Mouse (Mus musculus) forebrain, postnatal 0 days (tissue): ENCODE results near the gene Ttll8. TPM values are rescaled to one million over a fixed set of nuclear protein-coding genes. Genes with fewer than 3 reads are reported as not detected.

Experiments used
- ATAC-seq: fragments of 200-750 bp; cut with Nextera tagmentation; 2 replicates; pipeline ENCODE4 v1.8.0; 2017; ENCODE audit warnings: mild to moderate bottlenecking, moderate library complexity
- DNase-seq: peaks from one replicate; pipeline ENCODE4 v3.0.0-alpha.2; 2015
- H3K27ac ChIP-seq: fragments of 300-500 bp; sonication (generic); 2 replicates; pipeline ENCODE4 v1.5.1; 2014; ENCODE audit warnings: low read depth, mild to moderate bottlenecking, antibody characterized with exemption, low read length, moderate library complexity, mixed read lengths
- H3K27me3 ChIP-seq: fragments of 300-500 bp; sonication (generic); 2 replicates; pipeline ENCODE4 v1.6.1; 2014; ENCODE audit warnings: mild to moderate bottlenecking, low read length, mixed read lengths; ENCODE audit not compliant: insufficient read depth
- H3K36me3 ChIP-seq: fragments of 300-500 bp; sonication (generic); 2 replicates; pipeline ENCODE4 v1.6.1; 2014; ENCODE audit warnings: mild to moderate bottlenecking, moderate library complexity; ENCODE audit not compliant: insufficient read depth
- H3K4me1 ChIP-seq: fragments of 300-500 bp; sonication (generic); 2 replicates; pipeline ENCODE4 v1.6.1; 2014; ENCODE audit warnings: antibody characterized with exemption; ENCODE audit not compliant: insufficient read depth
- H3K4me2 ChIP-seq: fragments of 300-500 bp; sonication (generic); 2 replicates; pipeline ENCODE4 v1.6.1; 2014; ENCODE audit warnings: low read depth, mild to moderate bottlenecking, moderate library complexity
- H3K4me3 ChIP-seq: fragments of 300-500 bp; sonication (generic); 2 replicates; pipeline ENCODE4 v1.5.1; 2014; ENCODE audit warnings: low read depth, low read length, mixed read lengths
- H3K9ac ChIP-seq: fragments of 300-500 bp; sonication (generic); 2 replicates; pipeline ENCODE4 v1.6.1; 2014; ENCODE audit warnings: mild to moderate bottlenecking
- H3K9me3 ChIP-seq: fragments of 300-500 bp; sonication (generic); 2 replicates; pipeline ENCODE4 v1.6.1; 2016; ENCODE audit warnings: low read length
- CTCF ChIP-seq: sonication (generic); IDR thresholded peaks from 2 replicates; pipeline ENCODE4 v1.5.1; 2016; ENCODE audit warnings: antibody characterized with exemption, control low read depth, low read depth
- WGBS: fragments of 180-500 bp; shearing (Covaris S2); extraction: QIAGEN DNeasy Blood & Tissue Kit; methylation state at CpG from one replicate; pipeline ENCODE4 v1.1.7; 2014; 5-methylcytosine and 5-hydroxymethylcytosine counted together
- polyA plus RNA-seq: library from polyadenylated mRNA; unstranded; fragments of >200 nt; fragmentation: Nextera tagmentation; extraction: Ambion mirVana; gene quantifications from 2 replicates; pipeline ENCODE4 v1.2.1, GENCODE M21; 2015
- total RNA-seq: library from RNA; depleted of rRNA; stranded (reverse); fragments of >200 nt; gene quantifications from 2 replicates; pipeline ENCODE4 v1.2.3, GENCODE M21; 2014

The Ttll8 gene
- total and polyA plus RNA-seq, 2 experiments from 2014 or later = 0.29 to 0.52 TPM

DNA sequence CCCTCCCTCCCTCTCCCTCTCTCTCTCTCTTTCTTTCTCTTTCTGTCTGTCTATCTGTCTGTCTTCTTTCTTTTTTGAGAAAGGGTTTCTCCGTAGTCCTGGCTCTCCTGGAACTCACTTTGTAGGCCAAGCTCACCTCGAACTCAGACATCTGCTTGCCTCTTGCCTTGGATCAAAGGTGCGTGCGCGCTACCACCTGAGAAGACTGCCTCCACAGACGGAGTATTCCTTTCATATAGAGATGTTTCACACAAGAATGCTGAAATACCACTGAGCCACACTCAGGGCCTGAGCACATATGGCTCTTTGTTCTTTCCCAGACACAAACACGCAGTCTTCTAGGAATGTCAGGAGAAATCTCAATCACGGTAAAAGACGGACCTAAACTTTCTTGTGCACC, 70.9 kb downstream of the Ttll8 start:
- no peaks in the 10 kb centered on the region for H3K4me1 ChIP-seq
- H3K4me3 ChIP-seq = no peak overlapping the region
- no peaks in the 10 kb centered on the region for H3K27me3 ChIP-seq
- WGBS = 87% methylated on average over 9 of the region's 9 CpGs
- TF ChIP-seq CTCF = no peak
- H3K27ac ChIP-seq = no peak overlapping the region
- no peaks in the 10 kb centered on the region for H3K9me3 ChIP-seq
- H3K36me3 ChIP-seq = no peaks in the 10 kb centered on the region
- ATAC-seq (no peak), DNase-seq (no peak)
- no peak overlapping the region for H3K4me2 ChIP-seq
- H3K9ac ChIP-seq = no peak overlapping the region

DNA sequence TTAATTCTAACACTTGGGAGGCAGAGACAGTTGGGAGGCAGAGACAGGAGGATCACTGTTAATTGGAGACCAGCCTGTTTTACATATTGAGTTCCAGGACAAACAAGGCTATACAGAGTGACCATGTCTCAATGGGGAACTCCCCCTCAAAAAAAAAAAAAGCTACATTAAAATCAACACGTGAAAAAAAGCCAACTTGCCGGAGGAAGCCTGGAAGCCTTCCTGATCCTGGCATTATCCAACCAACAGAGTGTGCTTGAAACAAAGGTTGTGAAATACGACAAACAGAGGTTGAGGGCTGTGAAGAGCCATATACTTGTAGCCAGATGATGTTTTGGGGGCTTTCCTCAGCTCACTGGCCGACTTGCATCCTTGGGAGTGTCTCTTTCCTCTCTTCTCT, 71.4 kb downstream of the Ttll8 start:
- WGBS = 65% methylated on average over 4 of the region's 4 CpGs
- no peak for TF ChIP-seq CTCF
- H3K4me1 ChIP-seq = no peaks in the 10 kb centered on the region
- DNase-seq = no peak
- H3K27ac ChIP-seq = no peak overlapping the region
- no peak overlapping the region for H3K4me2 ChIP-seq
- H3K27me3 ChIP-seq = no peaks in the 10 kb centered on the region
- no peak overlapping the region for H3K9ac ChIP-seq
- H3K4me3 ChIP-seq = no peak overlapping the region
- H3K9me3 ChIP-seq = no peaks in the 10 kb centered on the region
- no peaks in the 10 kb centered on the region for H3K36me3 ChIP-seq
- no peak for ATAC-seq

DNA sequence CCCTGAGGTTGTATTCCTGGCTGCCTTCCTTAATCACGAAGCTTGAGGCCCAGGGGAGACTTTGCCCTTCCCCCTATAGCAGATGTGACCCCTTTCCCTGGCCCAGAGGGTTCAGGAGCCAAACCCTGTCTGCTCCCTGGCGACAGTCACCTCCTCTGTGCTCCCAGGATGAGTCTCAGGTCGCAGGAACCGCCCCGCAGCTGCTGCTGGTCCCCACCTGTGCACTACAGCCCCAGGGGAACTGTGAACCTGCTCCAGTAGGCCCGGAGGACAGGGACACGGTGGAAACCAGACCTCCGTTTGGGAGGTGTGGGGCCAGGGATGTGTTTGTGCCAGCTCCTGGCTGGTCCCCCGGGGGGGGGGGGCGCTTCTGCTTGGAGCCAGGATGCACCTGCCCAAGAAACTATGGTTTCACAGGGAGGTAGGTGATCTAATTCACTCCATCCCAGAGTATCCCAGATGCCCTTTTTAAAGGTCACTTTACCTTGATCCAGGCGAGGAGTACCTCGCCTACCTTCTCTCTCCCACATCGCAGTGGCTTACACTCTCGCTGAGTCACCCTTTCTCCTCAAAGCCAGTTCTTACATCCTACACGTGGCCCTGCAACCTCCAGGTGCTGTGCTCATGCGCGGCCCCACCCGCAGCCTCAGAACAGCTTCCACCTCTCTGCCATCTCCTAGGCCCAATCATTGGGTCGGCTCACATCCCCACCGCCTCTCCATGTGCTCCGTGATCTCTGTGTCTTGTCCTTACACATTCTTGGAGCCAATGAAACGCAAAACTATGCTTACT, 72.8 kb downstream of the Ttll8 start:
- no peak for TF ChIP-seq CTCF
- 71% methylated on average over 22 of the region's 22 CpGs for WGBS
- ATAC-seq (no peak), DNase-seq (no peak)
- no peak overlapping the region for H3K27ac ChIP-seq
- H3K36me3 ChIP-seq = no peaks in the 10 kb centered on the region
- no peak overlapping the region for H3K4me3 ChIP-seq
- no peaks in the 10 kb centered on the region for H3K9me3 ChIP-seq
- H3K4me1 ChIP-seq = no peaks in the 10 kb centered on the region
- H3K9ac ChIP-seq = no peak overlapping the region
- H3K4me2 ChIP-seq = no peak overlapping the region
- no peaks in the 10 kb centered on the region for H3K27me3 ChIP-seq

DNA sequence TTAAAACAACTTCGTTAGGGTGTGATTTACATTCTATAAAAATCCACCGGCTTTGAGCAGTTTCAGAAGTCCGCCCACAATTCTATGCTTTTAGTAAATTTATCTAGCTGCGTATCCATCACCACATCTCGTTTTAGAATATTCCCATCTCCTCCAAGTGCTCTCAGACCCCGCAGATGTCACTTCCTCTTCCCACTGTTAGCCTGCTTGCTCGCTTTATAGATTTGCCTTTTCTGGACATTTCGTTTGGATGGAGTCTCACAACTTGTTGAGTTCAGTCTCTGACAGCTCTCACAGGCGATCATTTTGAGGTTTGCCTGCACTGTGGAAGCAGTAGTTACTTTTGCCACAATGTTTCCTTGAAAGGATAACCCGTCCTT, 77.2 kb downstream of the Ttll8 start:
- DNase-seq (no peak), ATAC-seq (no peak)
- 79% methylated on average over 10 of the region's 10 CpGs for WGBS
- Histone ChIP-seq H3K9me3 (no peaks in the 10 kb centered on the region), H3K27me3 (no peaks in the 10 kb centered on the region; the same call in 1 of the 2 replicates), H3K36me3 (no peaks in the 10 kb centered on the region), H3K4me2 (no peak overlapping the region), H3K9ac (no peak overlapping the region), H3K27ac (no peak overlapping the region), H3K4me3 (no peak overlapping the region), H3K4me1 (no peaks in the 10 kb centered on the region)
- no peak for TF ChIP-seq CTCF

DNA sequence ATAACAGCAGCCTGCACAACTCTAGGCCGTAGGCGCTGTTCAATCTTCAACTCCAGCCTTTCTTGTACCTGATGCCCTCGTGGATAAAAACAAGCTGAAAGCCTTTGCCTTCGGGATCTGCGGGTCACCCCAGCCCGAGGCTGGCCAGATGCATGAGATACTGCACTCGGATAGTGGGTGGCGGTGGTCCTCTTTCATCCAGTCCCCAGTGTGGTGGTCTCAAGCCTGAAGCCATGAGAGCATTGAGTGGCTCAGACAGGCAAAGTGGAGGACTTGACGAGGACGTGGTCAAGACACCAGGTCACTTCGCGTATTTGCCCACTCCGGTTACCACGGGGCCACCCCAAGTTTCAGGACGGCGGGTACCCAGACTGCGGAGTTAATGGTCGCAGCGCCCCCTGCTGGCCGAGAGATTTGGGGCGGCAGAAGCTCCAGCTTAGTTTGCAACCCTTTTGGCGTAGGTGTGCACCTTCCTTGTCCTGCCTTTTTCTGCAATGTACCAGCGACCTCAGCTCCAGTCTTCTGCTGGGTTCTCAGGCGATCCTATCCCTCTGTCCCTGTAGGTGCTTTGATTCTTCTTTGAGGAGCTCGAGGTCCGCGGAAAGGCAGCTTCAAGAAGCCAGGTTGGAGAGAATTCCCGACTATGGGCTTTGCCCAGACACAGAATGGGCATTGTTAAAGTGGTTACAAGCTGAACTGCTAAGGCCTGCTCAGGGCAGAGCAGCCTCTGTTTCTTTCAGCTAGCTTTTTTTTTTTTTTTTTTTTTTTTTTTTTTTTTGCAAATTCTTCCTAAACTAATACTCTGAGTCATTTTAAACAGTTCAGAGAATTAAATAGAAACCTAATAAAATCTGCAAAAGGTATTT, 77.8 kb downstream of the Ttll8 start:
- Histone ChIP-seq H3K4me1 (no peaks in the 10 kb centered on the region), H3K36me3 (no peaks in the 10 kb centered on the region), H3K9me3 (no peaks in the 10 kb centered on the region), H3K9ac (no peak overlapping the region), H3K4me3 (no peak overlapping the region), H3K27ac (no peak overlapping the region), H3K4me2 (no peak overlapping the region), H3K27me3 (no peaks in the 10 kb centered on the region; the same call in 1 of the 2 replicates)
- TF ChIP-seq CTCF = peak; percentile 90
- WGBS = 11% methylated on average over 28 of the region's 28 CpGs
- ATAC-seq (peak; percentile 40), DNase-seq (peak; percentile 76)

DNA sequence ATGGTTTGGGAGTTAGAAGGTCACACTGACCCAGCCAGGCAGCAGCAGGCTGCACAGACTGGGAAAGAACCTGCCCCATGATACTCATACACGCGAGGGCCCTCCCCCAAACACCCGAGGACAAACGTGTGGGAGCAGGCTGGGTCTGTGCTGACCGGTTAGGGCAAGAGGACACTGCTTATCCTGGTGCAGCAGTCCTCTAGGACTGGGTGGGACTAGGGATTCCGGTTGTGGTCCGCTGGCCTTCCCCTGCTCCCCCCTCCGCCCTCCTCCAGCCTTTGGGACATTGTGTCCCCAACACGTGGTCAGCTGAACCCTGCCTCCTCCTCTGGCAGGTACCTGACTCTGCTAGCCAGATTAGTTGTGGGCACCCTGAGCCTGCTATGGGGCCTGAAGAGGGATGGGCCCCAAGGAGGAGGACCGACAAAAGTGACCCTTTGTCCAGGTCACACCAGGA, 78.6 kb downstream of the Ttll8 start:
- ATAC-seq (no peak), DNase-seq (no peak)
- H3K36me3 ChIP-seq = no peaks in the 10 kb centered on the region
- H3K9me3 ChIP-seq = no peaks in the 10 kb centered on the region
- WGBS = 33% methylated on average over 10 of the region's 10 CpGs
- no peak for TF ChIP-seq CTCF
- no peak overlapping the region for H3K4me2 ChIP-seq
- H3K4me1 ChIP-seq = no peaks in the 10 kb centered on the region
- no peak overlapping the region for H3K4me3 ChIP-seq
- H3K9ac ChIP-seq = no peak overlapping the region
- H3K27ac ChIP-seq = no peak overlapping the region
- H3K27me3 ChIP-seq = no peaks in the 10 kb centered on the region; the same call in 1 of the 2 replicates

DNA sequence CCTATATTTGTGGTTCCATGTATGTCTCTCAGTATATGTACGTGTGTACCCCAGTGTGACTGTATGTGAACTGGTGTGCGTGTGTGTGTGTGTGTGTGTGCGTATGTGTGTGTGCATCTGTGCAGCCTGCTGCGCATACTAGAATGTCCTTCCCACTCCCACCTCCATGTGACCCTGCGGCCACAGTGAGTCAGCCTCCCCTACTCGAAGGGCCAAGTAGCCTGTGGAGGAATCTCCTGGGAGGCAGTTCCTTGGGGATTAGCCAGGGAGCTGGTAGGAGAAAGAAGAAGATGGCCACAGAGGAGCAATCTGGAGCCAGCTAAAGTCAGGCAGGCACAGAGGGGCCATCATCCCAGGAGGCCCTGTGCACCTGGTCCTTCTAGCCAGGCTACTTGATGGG, 79.7 kb downstream of the Ttll8 start:
- 95% methylated on average over 6 of the region's 6 CpGs for WGBS
- no peak overlapping the region for H3K4me2 ChIP-seq
- H3K9ac ChIP-seq = no peak overlapping the region
- DNase-seq = no peak
- H3K27me3 ChIP-seq = no peaks in the 10 kb centered on the region; the same call in 1 of the 2 replicates
- no peak overlapping the region for H3K4me3 ChIP-seq
- ATAC-seq = no peak
- no peaks in the 10 kb centered on the region for H3K4me1 ChIP-seq
- H3K9me3 ChIP-seq = no peaks in the 10 kb centered on the region
- H3K27ac ChIP-seq = no peak overlapping the region
- H3K36me3 ChIP-seq = no peaks in the 10 kb centered on the region
- TF ChIP-seq CTCF = no peak
